Mouse (Mus musculus) embryo, embryonic 10 days (tissue): Measurements from ENCODE around the gene Fam129a.

ENCODE experiments used
- DNase-seq: peaks from one replicate; pipeline ENCODE4 v3.0.0-alpha.2; 2015; ENCODE audit warnings: low spot score

Gene Fam129a

DNA sequence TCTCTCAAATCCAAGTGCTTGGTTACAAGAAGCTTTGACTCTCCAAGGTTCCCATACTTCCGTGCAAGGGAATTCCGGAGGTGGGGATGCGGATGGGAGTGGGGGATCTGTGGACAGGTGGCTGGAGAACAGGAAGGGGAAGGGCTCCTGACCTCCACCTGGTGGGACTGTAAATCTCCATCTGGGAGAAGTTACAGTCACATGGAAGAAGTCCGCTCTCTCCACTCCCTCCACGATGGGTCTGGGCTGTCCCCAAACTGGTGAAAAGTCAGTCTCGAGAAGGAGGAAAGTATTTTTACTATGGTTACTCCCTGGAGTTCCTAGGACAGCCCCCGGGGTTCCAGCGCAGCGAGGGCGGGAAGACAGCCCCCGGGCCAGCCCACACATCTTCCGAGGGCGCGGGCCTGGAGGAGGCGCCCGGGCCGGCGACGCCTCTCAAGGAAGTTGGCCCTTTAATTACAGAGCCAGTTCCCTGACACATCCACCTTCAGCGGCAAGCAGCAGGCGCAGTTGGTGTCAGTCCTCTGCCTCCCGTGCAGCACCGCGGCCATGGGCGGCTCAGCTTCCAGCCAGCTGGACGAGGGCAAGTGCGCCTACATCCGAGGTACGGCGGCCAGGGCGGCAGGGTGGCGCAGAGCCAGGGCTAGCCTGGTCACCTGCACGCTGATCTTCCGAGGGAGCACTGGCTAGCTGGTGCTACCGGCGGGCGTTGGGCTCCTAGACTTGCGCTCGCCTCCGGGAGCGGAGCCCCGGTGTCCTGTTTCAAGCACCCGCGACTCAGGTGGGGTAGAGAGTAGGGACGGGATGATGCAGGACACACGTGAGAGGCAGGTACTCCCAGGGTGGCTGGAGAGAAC lies at the start of gene Fam129a:
TSS of gene Fam129a (plus strand) at position 206 of the 857 bp plus-strand sequence.
- peak; percentile 66 for DNase-seq

DNA sequence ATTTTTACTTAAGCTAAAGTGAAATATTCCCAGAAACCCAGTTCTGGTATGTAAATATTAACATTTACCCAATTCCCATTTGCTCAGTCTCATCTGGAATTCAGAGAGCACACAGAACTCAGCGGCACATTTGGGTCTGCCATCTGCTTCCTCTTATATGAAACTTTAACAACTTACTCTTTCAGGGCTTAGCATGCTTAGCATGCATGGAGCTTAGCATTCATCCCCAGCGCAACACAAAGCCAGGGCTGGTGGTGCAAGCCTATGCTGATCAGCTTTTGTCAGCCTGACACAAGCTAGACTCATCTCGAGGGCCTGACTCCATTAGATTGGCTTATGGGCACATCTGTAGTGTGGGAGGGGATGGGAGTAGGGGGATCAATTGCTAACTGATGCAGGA lies 44.3 kb upstream of the Fam129a start:
- DNase-seq, result no peak

DNA sequence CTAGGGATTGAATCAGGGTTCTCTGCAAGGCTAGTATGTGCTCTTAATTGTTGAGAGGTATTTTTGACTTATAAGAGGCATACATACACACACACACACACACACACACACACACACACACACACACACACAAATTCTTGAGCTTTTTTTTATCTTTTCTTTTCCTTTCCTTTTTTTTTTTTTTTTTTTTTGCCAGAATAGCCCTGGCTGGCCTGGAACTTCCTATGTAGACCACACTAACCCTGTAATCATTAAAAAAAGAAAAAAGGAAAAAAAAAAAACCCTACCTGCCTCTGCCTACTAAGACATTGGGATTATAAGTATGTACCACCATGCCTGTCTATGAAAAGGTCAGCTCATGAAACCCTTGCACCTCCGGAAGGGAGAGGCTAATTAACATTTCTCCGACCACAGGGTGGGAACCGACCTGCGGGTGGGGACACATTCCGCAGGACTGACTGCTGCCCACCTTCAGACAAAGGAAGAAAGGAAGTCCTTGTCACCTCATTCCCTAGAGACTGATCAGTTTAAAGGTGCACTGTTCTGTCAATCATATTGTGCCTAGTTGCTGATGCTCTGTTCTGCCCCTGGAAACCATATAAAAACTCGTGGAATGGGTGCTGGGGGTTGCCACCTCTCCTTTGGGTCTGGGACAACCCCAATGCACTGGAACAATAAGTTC lies 27.0 kb upstream of the Fam129a start:
- no peak for DNase-seq

DNA sequence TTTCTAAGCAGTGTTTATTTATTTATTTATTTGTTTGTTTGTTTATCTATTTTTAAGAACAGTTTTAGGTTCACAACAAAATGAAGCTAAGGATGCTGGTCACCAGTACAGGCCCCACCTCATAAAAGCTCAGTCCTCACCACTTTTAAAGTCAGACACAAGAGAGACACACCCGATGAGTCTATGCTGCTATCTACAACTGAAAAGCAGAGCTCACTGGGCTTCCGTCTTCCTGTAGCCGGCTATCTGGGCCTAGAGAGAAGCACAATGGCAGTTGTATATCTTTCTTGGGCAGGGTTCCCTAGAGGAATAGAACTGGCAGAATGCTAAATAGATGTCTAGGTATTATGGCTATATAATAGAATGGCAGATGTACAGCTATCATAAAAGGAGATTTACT lies 26.4 kb upstream of the Fam129a start:
- DNase-seq, result no peak

DNA sequence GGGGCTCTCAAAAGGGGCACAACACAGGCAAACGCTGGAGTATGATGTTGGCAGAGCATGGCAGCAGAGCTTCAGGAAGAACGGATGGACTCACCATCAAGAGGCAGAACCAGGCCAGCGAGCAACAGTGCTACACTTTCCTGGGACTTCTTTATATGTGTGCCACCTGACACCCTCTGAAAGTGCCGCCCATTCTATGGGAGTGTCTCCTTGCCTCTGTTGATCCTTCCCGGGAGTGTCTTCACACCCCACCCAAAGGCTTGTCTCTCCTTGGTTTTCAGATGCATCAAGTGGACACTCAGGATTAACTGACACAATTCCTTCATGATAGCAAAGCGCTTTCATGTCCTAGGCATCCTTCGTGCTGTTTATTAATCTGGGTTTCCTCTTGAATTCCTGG lies 25.4 kb upstream of the Fam129a start:
- DNase-seq, result no peak

DNA sequence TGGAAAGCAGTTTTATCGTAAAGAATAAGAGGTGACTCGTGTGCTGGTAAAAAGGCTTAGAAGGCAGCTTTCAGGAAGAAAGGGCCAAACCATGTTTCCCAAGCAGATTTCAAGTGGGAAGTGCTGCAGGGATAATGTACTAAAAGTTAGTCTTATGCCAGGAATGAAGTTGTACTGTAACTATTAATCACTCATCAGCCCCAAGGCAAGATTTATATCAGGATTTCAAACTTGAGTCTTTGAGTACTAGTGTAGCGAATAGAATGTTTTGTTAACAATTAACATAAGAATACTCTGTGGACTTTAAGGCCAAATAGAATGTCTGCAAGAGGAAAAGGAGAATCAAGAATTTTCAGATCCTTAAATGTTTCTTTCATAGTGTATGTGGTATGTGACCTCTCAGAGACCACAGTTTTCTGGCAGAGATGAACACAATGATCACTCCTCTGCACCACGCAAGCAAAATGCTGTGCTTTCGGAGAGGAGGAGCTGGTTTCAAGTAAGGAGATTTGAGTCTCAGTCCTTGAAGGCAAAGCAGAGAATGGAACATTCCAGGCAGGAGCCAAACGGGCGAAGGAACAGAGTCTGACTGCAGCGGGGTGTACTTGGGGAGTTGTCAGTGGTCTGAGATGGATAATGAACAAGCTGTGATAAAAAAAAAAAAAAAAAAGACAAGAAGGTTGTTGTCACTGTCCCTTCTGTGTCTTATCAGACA lies 21.9 kb upstream of the Fam129a start:
- DNase-seq, result no peak

DNA sequence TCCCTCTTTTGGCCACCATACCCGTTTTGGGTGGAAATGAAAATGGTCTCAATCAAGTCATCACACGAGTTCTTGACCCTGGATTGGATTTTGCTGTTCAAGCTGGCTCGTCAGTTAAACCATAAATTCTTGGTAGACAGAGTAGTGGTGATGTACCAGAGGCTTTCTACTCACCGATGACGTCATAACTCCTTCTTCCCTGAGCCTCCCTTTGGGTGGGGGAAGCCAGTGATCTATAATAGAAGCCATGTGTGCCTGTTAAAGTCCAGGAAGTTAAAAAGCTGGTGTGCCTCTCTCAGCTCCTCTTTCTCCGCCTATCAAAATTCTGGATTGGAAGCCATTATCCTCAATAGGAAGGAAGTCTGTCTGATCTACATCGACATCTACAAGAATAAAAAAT lies 21.2 kb upstream of the Fam129a start:
- no peak for DNase-seq

DNA sequence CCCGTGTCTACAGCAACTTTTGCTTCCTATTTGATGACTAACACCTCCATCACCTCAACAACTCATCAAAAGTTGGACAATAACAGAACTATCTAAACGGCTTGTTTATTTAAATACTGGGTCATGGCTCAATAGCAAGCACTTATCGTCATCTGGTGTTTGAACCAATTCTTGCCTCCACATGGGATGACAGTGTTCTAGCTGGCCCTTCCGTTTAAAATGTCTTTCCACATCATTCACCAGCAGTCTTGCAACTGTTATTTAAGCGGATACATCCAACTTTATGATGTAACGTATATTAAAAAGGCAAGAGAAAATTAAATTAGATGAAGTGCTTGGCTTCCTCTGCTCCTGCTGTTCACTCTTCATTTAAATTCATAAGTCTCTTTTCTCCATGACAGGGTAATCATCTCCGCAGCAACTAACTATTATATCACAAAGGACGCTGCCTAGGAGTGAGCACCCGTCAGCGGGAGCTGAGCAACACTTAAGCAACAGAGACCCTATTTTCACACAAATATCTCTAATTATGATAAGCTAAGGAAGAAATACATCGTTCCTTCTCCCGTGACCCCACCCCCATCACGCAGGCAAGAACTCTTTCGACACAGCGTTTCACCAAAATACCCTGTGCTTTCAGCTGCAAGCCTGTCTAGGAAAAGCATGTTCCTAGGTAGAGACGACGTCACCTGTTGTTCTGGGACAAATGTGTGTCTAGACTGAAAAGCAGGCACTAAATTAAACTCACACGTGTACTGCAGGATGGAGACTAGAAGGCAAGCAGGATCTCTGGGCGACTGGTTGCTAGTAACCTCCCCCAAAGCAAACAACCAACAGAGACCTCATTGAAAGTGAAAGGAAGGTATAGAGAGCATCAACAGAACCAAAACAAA lies 20.2 kb upstream of the Fam129a start:
- DNase-seq, result no peak

DNA sequence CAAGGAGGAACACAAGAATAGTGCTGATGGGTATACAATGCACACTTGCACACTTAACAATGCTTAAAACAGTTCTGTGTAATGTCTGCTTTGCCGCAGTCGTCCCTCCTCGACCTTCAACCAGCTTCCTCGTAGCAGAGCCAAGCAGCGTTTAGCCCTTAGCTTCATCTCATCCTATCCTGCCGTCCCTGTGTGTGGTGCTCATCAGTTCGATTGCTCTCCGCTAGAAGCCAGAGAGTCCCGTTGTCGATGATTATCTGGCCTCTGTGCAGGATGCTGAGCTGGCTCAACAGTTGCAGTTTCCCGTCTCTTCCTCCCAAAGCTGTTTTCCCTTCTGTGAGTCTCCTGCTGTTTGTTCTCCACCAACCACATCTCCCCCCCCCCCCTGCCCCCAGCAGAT lies 10.4 kb upstream of the Fam129a start:
- DNase-seq, result no peak

DNA sequence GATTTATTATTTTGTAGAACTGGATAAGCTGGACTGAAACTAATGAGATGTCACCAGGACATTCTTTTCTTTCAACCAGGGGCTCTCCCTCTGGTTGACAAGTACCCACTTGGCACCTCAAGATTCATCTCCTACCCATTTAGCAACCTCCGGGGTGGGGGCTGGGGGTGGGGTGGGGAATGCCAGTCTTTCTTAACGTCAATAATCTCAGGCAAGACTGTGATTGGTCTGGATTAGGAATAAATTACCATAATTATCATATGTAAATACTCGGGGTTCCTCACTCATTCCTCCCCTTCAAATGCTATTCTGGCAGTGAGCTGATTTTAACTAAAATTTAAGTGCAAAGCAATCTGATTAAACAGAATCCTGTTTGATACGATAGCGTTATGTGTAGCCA lies 7.6 kb upstream of the Fam129a start:
- DNase-seq, result no peak

DNA sequence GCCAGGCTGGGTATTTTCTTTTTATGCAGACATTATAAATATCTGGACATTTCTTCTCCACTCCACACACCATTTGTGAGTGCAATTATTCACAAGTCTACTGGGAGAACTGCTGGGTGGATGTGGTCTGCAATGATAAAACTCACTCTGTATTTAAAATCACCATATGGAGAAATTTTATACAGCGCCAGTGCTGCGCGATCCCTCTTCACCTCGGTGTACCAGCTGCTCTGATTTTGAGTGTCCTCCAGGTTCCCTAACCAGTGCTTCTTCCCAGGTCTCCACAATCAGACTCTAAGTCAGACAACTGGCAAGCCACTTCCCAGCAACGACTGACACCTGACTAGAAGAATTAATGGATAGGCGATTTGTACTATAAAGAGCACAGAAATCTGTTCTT lies 7.1 kb upstream of the Fam129a start:
- no peak for DNase-seq

DNA sequence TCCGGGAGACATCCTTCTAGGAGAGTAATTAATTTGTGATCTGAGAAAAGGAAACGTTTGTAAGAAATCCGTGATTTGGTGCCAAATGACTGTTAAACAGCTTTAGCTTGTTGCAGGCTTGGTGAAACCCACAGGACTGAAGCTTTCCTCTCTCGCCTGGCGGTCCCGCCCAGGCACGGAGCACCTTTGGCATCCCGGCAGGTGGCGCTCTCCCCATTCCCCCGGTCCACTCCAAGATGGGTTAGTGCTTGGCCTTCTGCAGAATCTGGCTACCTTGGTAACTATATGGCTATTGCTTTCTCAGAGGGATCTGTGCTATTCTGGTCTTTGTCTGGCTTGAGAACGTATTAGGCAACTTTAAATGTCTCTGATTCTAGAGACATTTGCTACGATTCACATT lies 6.6 kb upstream of the Fam129a start:
- peak; percentile 86 for DNase-seq

DNA sequence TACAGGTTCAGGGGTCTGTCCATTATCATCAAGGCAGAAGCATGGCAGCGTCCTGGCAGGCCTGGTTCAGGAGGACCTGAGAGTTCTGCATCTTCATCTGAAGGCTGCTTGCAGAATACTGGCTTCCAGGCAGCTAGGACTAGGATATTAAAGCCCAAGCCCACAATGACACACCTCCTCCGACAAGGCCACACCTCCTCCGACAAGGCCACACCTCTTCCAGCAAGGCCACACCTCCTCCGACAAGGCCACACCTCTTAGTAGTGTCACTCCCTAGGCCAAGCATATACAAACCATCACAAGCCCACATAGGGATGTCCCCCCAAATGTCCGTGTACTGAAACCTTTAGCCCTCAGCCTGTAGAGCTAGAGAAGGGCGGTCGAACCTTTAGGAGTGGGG lies 2.3 kb upstream of the Fam129a start:
- no peak for DNase-seq

DNA sequence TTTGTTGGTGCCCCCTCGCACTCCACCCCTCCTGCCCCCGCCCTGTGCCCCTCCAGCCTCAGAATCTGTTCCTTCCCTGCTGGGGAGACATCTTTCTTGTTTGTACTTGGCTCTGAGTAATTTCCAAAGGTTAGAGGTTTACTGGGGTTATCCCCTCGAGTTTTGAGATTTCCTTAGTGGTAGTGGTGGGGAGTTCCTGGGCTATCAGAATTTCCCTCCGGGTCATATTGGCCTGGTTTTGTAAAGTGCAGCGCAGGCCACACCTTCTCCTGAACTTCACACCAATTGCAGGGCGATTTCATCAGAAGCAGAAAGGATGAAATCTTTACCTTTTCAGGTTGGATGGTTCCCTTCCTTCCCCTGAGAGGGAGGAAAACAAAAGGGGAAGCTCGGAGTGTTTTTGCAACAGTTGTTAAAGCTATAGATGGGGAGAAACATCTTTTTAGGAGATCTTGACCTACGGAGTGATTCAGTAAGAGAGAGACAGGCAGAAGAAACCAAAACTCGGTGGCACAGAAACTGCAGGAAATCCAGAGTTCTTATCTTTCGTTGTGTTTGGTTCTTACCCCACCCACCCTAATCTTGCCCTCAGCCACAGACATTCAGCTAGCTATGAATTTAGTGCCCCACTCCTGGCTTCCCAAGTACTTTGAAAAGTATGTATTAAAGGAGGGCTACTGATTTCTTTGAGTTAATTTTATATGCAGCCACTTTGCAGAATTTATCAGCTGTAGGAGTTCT lies 1.0 kb downstream of the Fam129a start:
- peak; percentile 19 for DNase-seq

DNA sequence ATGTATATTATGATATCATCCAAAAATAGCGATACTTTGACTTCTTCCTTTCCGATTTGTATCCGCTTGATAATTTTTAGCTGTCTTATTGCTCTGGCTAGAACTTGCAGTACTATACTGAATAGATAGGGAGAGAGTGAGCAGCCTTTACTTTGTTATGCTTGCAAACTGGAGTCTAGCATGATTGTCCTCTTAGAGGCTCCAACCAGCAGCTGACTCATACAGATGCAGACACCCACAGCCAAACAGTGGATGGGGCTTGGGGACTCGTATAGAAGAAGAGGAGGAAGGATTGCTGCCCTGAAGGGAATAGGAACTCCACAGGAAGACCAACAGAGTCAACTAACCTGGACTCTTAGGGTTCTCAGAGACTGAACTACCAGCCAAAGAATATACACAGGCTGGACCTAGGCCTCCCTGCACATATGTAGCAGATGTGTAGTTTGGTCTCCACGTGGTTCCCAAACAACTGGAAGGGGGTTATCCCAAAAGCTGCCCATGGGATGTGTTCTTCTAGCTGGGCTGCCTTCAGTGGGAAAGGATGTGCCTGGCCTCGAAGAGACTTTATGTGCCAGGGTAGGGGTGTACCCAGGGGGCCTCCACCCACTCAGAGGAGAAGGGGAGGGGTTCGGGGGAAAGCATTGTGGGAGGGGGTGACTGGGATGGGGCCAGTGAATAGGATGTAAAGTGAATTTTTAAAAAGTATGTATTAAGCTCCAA lies 1.8 kb downstream of the Fam129a start:
- DNase-seq, result no peak

DNA sequence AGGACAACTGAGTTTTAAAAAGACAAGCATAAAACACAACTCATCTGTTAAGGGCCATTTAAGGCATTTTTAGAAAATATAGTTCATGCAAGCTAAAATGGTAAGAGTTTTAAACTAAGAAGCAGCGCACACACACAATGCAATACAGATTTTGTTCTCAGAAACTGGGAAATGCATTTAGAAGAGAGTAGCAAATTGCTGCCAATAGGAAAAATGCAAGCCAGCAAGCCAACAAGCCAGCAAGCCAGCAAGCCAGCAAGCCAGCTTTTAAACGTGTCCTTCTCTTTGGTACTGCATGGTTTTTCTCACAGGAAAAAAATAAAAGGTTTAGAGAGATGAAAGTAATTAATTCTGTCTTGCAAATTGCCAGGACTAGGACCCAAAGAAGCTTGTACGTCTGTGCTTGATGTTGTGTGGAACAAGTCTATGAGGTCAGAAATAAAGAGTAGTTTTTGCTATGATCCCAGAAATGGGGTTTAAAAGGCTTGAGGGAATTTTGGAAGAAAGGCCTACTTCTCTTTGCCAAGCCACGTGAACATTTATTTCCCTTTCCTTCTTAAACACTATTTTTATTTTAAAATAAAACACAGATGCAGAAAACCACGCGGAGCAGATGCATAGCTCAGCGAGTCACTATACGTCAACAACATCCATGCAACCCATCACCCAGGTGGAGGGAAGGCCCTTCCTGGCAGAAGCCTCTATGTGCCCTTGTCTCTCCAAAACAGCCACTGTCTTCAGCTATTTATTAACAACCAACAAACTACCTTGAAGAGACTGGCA lies 9.4 kb downstream of the Fam129a start:
- no peak for DNase-seq

DNA sequence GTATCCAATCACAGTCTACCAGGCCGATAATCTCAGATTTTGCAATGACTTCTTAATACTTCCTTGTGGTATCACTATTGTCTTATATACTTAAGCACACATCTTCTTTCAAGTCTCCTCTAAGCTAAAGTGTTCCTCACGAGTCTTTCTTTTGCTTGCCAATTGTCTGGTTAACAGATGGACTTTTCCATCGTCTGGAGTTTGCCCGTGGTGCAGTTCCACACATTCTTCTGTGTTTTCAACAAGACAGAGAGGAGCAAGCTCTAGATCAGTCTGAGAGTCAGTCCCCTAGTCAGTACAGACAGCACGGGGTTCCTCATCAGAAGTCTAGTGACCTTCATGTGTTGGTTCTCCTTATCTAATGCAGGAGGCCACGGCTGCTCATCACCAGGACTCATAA lies 10.5 kb downstream of the Fam129a start:
- no peak for DNase-seq

DNA sequence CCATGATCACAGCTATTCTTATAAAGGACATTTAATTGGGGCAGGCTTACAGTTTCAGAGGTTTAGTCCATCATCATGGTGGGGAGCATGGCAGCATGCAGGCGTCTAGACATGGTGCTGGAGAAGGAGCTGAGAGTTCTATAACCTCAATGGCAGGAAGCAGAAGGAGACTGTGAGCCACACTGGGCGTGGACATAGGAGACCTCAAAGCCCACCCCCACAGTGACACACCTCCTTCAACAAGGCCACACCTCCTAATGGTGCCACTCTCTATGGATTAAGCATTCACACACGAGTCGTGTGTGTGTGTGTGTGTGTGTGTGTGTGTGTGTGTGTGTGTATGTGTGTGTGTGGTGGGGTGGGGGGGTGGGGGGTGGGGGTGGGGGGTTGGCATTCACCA lies 11.0 kb downstream of the Fam129a start:
- DNase-seq, result no peak

DNA sequence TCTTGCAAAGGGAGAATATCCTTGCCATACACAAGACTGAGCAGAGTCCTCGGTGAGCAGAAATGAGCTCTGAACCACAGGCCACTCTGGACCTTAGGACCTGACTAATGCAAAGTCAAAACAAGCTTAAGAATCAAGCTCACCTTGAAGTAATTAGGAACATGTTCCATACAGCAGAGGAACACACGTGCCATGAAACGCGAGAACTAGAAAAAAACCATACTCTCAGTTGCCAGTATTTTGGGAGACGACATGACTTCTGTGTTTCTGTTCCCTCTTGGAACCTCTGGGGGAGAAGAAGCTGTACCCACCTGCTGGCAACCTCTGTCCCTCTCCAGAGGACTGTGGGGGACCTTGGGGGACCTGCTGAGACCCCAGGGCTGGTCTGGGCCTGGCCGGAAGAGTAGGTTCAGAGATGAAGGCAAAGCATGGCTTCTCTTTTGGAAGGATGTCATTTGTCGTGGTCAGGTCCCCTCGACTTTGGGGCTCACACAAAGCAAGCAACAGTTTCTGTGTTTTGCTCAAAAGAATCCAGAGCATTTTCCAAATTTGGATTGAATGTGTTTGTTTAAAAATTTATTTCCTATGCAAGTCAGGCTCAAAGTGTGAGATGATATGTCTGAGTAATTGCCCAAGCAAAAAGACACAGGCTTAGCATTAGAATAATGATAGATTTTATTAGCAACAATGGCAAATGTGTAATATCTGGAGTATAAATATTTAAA lies 12.6 kb downstream of the Fam129a start:
- no peak for DNase-seq
